ENCODE assay signal across 10 mouse cellular contexts in genomic region chr10:88622624-88623023, GRCm38 (mm10). TPM values are rescaled to one million over a fixed set of nuclear protein-coding genes. Genes with fewer than 3 reads are reported as not detected.
A peak's percentile ranks its signal among the peaks of the same experiment; 100 is the strongest.
DNase-seq lines count a peak whose midpoint lies in the region; ATAC-seq and TF ChIP-seq lines count a peak whose summit lies in the region.
"Had no signal": no experiment of that assay in that cellular context is flagged by ENCODE, and none has a peak within 500 bp of the region (broad histone marks: within the 10 kb centered on the region; RNA-seq: fewer than 3 reads in every experiment).

No protein-coding gene starts in this region.

- no peak for TF ChIP-seq CTCF in layer of hippocampus, adult 2 months (conservative IDR thresholded peaks at IDR 0.05)
- no peak for TF ChIP-seq CTCF in lung, postnatal 0 days (IDR thresholded peaks at IDR 0.05)

- no peak for TF ChIP-seq EP300 in lung, postnatal 0 days (IDR thresholded peaks at IDR 0.05)

- H3K9ac ChIP-seq in heart, embryonic 11.5 days (ENCODE audit: low read depth, low read length): no peak overlapping the region
- no peak overlapping the region for H3K9ac ChIP-seq in lung, postnatal 0 days (replicated peaks; ENCODE audit: low read depth)
- no peak overlapping the region for H3K9ac ChIP-seq in midbrain, embryonic 13.5 days (replicated peaks)
- no peak overlapping the region for H3K9ac ChIP-seq in hindbrain, embryonic 13.5 days
- H3K9ac ChIP-seq: stomach, embryonic 15.5 days had no signal

- WGBS in heart, embryonic 11.5 days (ENCODE audit: insufficient replicate concordance): 46% methylated on average over 16 of the region's 16 CpGs
- 47% methylated on average over 16 of the region's 16 CpGs for WGBS in lung, postnatal 0 days
- 91% methylated on average over 16 of the region's 16 CpGs for WGBS in midbrain, embryonic 13.5 days
- WGBS in hindbrain, embryonic 13.5 days: 90% methylated on average over 16 of the region's 16 CpGs

- 0 out of 2 replicates have a peak, but pooled peaks cover 3% of the 10 kb centered on the region for H3K27me3 ChIP-seq in heart, embryonic 11.5 days (ENCODE audit: control insufficient read depth, insufficient read depth, low read length)
- H3K27me3 ChIP-seq in lung, postnatal 0 days (replicated peaks; ENCODE audit: insufficient read depth, low read length): no peaks in the 10 kb centered on the region
- no peaks in the 10 kb centered on the region for H3K27me3 ChIP-seq in midbrain, embryonic 13.5 days
- no peaks in the 10 kb centered on the region for H3K27me3 ChIP-seq in hindbrain, embryonic 13.5 days
- H3K27me3 ChIP-seq: stomach, embryonic 15.5 days had no signal

- peak; percentile 56 for ATAC-seq in common myeloid progenitor, adult 5-6 weeks (replicated peaks; ENCODE audit: low read depth, poor library complexity, severe bottlenecking)
- ATAC-seq in heart, embryonic 11.5 days (replicated peaks; ENCODE audit: insufficient number of reproducible peaks, low FRiP score, low TSS enrichment): peak; percentile 75
- ATAC-seq in lung, postnatal 0 days: peak; percentile 74
- no peak for ATAC-seq in midbrain, embryonic 13.5 days
- no peak for ATAC-seq in hindbrain, embryonic 13.5 days (ENCODE audit: low FRiP score)

- H3K36me3 ChIP-seq in heart, embryonic 11.5 days (ENCODE audit: control insufficient read depth, insufficient read depth, low read length): no peaks in the 10 kb centered on the region
- H3K36me3 ChIP-seq in lung, postnatal 0 days (ENCODE audit: insufficient read depth, low read length): no peaks in the 10 kb centered on the region
- H3K36me3 ChIP-seq in midbrain, embryonic 13.5 days: no peaks in the 10 kb centered on the region
- H3K36me3 ChIP-seq in hindbrain, embryonic 13.5 days: no peaks in the 10 kb centered on the region
- H3K36me3 ChIP-seq: stomach, embryonic 15.5 days had no signal

- peak overlapping the region; percentile 27 for H3K4me3 ChIP-seq in layer of hippocampus, adult 2 months
- no peak overlapping the region for H3K4me3 ChIP-seq in heart, embryonic 11.5 days (ENCODE audit: low read depth, low read length)
- no peak overlapping the region for H3K4me3 ChIP-seq in lung, postnatal 0 days (ENCODE audit: low read depth, low read length)
- H3K4me3 ChIP-seq in midbrain, embryonic 13.5 days (replicated peaks): no peak overlapping the region
- H3K4me3 ChIP-seq in hindbrain, embryonic 13.5 days: no peak overlapping the region
- H3K4me3 ChIP-seq: stomach, embryonic 15.5 days had no signal

- no peak overlapping the region for H3K4me2 ChIP-seq in heart, embryonic 11.5 days
- peak overlapping the region; percentile 28; the same call in 1 of the 2 replicates for H3K4me2 ChIP-seq in lung, postnatal 0 days (replicated peaks; ENCODE audit: low read depth, low read length)
- no peak overlapping the region for H3K4me2 ChIP-seq in midbrain, embryonic 13.5 days (replicated peaks)
- no peak overlapping the region for H3K4me2 ChIP-seq in hindbrain, embryonic 13.5 days
- H3K4me2 ChIP-seq: stomach, embryonic 15.5 days had no signal

- no peaks in the 10 kb centered on the region for H3K4me1 ChIP-seq in heart, embryonic 11.5 days (ENCODE audit: control insufficient read depth, insufficient read depth, low read length)
- no peaks in the 10 kb centered on the region for H3K4me1 ChIP-seq in lung, postnatal 0 days (ENCODE audit: insufficient read depth, low read depth, low read length)
- H3K4me1 ChIP-seq in midbrain, embryonic 13.5 days (replicated peaks): no peaks in the 10 kb centered on the region
- no peaks in the 10 kb centered on the region for H3K4me1 ChIP-seq in hindbrain, embryonic 13.5 days (replicated peaks)
- H3K4me1 ChIP-seq: stomach, embryonic 15.5 days had no signal

- H3K9me3 ChIP-seq in heart, embryonic 11.5 days (replicated peaks; ENCODE audit: control insufficient read depth, low read length): no peaks in the 10 kb centered on the region
- H3K9me3 ChIP-seq in lung, postnatal 0 days (ENCODE audit: low read length): no peaks in the 10 kb centered on the region
- no peaks in the 10 kb centered on the region for H3K9me3 ChIP-seq in midbrain, embryonic 13.5 days
- no peaks in the 10 kb centered on the region for H3K9me3 ChIP-seq in hindbrain, embryonic 13.5 days
- H3K9me3 ChIP-seq: stomach, embryonic 15.5 days had no signal

- no peak overlapping the region for H3K27ac ChIP-seq in layer of hippocampus, adult 2 months
- H3K27ac ChIP-seq in heart, embryonic 11.5 days (ENCODE audit: low read depth, low read length): no peak overlapping the region
- no peak overlapping the region for H3K27ac ChIP-seq in lung, postnatal 0 days (ENCODE audit: low read length)
- no peak overlapping the region for H3K27ac ChIP-seq in midbrain, embryonic 13.5 days
- no peak overlapping the region for H3K27ac ChIP-seq in hindbrain, embryonic 13.5 days
- H3K27ac ChIP-seq: stomach, embryonic 15.5 days had no signal

- DNase-seq in layer of hippocampus, adult 2 months (ENCODE audit: low spot score in 2 of 2): no peak
- no peak for DNase-seq in layer of hippocampus, adult 9-10 months (ENCODE audit: low spot score)
- DNase-seq in lung, postnatal 0 days (ENCODE audit: low spot score): peak; percentile 53
- DNase-seq: embryo, embryonic 11 days; gastrocnemius, postnatal 14 days had no signal

RNA-seq across cellular contexts. Expression of gene Mybpc1, which starts 17.7 kb away (rescaled TPM):
- 1 to 10 TPM in 1 of 2 experiments, under 1 TPM in 1; 0.82 to 1.4 TPM for total RNA-seq in layer of hippocampus, adult 2 months (2021)
- total RNA-seq in common myeloid progenitor, adult 5-6 weeks (2017): not detected in 2 replicates
- 6.6 and 9.3 TPM in 2 replicates for polyA plus RNA-seq in heart, embryonic 11.5 days (2014; fragmentation: Nextera tagmentation; extraction: Ambion mirVana)
- 0.10 and 0.12 TPM in 2 replicates for polyA plus RNA-seq in lung, postnatal 0 days (2015; fragmentation: Nextera tagmentation; extraction: Ambion mirVana)
- 1.7 and 1.9 TPM in 2 replicates for polyA plus RNA-seq in midbrain, embryonic 13.5 days (2015; fragmentation: Nextera tagmentation; extraction: Ambion mirVana)
- 5.3 and 6.2 TPM in 2 replicates for polyA plus RNA-seq in hindbrain, embryonic 13.5 days (2015; fragmentation: Nextera tagmentation; extraction: Ambion mirVana)

Comparison
In these comparisons a context has a peak if more than half of its experiments do, and no peak if none do; other contexts are left out.
1. ATAC-seq: peak in common myeloid progenitor, adult 5-6 weeks (single experiment), heart, embryonic 11.5 days (single experiment) and lung, postnatal 0 days (single experiment); none in midbrain, embryonic 13.5 days (single experiment) and hindbrain, embryonic 13.5 days (single experiment).